9 mouse cellular contexts compared by ENCODE assay signal in genomic region chr7:127771262-127771661, GRCm38 (mm10). TPM values are rescaled to one million over a fixed set of nuclear protein-coding genes. Genes with fewer than 3 reads are reported as not detected.
DNase-seq lines count a peak whose midpoint lies in the region; ATAC-seq lines count a peak whose summit lies in the region.
"Had no signal": no experiment of that assay in that cellular context is flagged by ENCODE, and none has a peak within 500 bp of the region (broad histone marks: within the 10 kb centered on the region; RNA-seq: fewer than 3 reads in every experiment).

No protein-coding gene starts in this region.

- no peaks in the 10 kb centered on the region for H3K27me3 ChIP-seq in heart, embryonic 14.5 days (ENCODE audit: control insufficient read depth, insufficient read depth, low read length)
- no peaks in the 10 kb centered on the region for H3K27me3 ChIP-seq in neural tube, embryonic 11.5 days (ENCODE audit: control insufficient read depth, insufficient read depth, low read length)
- no peaks in the 10 kb centered on the region for H3K27me3 ChIP-seq in stomach, embryonic 14.5 days (ENCODE audit: control insufficient read depth, insufficient read depth, low read length)

- no peak overlapping the region; a peak in 1 of 4 replicates for H3K4me3 ChIP-seq in heart, embryonic 14.5 days (ENCODE audit: control insufficient read depth in 1 of 2, insufficient read depth in 1 of 2, low read depth in 1 of 2, low read length in 2 of 2)
- H3K4me3 ChIP-seq in neural tube, embryonic 11.5 days (ENCODE audit: low read depth, low read length) = no peak overlapping the region
- peak overlapping the region; percentile 62; the same call in 1 of the 2 replicates for H3K4me3 ChIP-seq in stomach, embryonic 14.5 days (ENCODE audit: low read depth, low read length)

- H3K27ac ChIP-seq in heart, embryonic 14.5 days (replicated peaks in 1 of 2; ENCODE audit: control insufficient read depth in 1 of 2, insufficient read depth in 1 of 2, low read depth in 2 of 2, low read length in 2 of 2) = no peak overlapping the region
- H3K27ac ChIP-seq in neural tube, embryonic 11.5 days (ENCODE audit: low read depth, low read length) = no peak overlapping the region
- H3K27ac ChIP-seq in stomach, embryonic 14.5 days (ENCODE audit: low read length) = no peak overlapping the region

- H3K4me1 ChIP-seq in heart, embryonic 14.5 days (ENCODE audit: control insufficient read depth in 2 of 2, insufficient read depth in 2 of 2, low read length in 2 of 2) = peaks cover 10 to 14% of the 10 kb centered on the region in 2 experiments
- peaks cover 13% of the 10 kb centered on the region for H3K4me1 ChIP-seq in neural tube, embryonic 11.5 days (ENCODE audit: control insufficient read depth, insufficient read depth, low read length)
- H3K4me1 ChIP-seq in stomach, embryonic 14.5 days (ENCODE audit: control insufficient read depth, insufficient read depth, low read length) = peaks cover 19% of the 10 kb centered on the region

- peak overlapping the region; percentile 93 for H3K4me2 ChIP-seq in heart, embryonic 14.5 days (ENCODE audit: low read length)
- 0 out of 2 replicates have a peak overlapping the region, but pooled peaks have one; percentile 4 for H3K4me2 ChIP-seq in neural tube, embryonic 11.5 days (ENCODE audit: low read depth)
- peak overlapping the region; percentile 72 for H3K4me2 ChIP-seq in stomach, embryonic 14.5 days (replicated peaks; ENCODE audit: low read depth, low read length)

- peaks cover 20% of the 10 kb centered on the region for H3K36me3 ChIP-seq in heart, embryonic 14.5 days (ENCODE audit: control insufficient read depth, insufficient read depth, low read length)
- H3K36me3 ChIP-seq in neural tube, embryonic 11.5 days (ENCODE audit: control insufficient read depth, insufficient read depth, low read length) = peaks cover 12% of the 10 kb centered on the region
- H3K36me3 ChIP-seq in stomach, embryonic 14.5 days (ENCODE audit: control insufficient read depth, insufficient read depth, low read length) = peaks cover 13% of the 10 kb centered on the region; the same call in 1 of the 2 replicates

- no peak for ATAC-seq in heart, embryonic 14.5 days (ENCODE audit: insufficient number of reproducible peaks, insufficient read depth, low FRiP score, low read depth)
- no peak for ATAC-seq in neural tube, embryonic 11.5 days (ENCODE audit: insufficient read depth, low FRiP score, low TSS enrichment)
- ATAC-seq in stomach, embryonic 14.5 days (ENCODE audit: insufficient number of reproducible peaks, insufficient read depth, low FRiP score, low read depth) = no peak
- ATAC-seq: lung, postnatal 0 days had no signal

- 67% methylated on average over 5 of the region's 5 CpGs for WGBS in heart, embryonic 14.5 days
- WGBS in neural tube, embryonic 11.5 days = 69% methylated on average over 5 of the region's 5 CpGs
- 60% methylated on average over 5 of the region's 5 CpGs for WGBS in stomach, embryonic 14.5 days

- DNase-seq in heart, adult 8-10 months (ENCODE audit: low spot score) = no peak
- DNase-seq in neural tube, embryonic 11.5 days (ENCODE audit: low spot score) = no peak
- no peak for DNase-seq in neural tube, embryonic 10.5 days (ENCODE audit: extremely low spot score, low spot score)
- peak; percentile 69 for DNase-seq in layer of hippocampus, adult 9-11 months
- no peak for DNase-seq in kidney, postnatal 4 days
- no peak for DNase-seq in lung, postnatal 25 days (ENCODE audit: low spot score)

- H3K9me3 ChIP-seq in heart, embryonic 14.5 days (ENCODE audit: control insufficient read depth, low read length) = no peaks in the 10 kb centered on the region
- no peaks in the 10 kb centered on the region for H3K9me3 ChIP-seq in neural tube, embryonic 11.5 days (ENCODE audit: control insufficient read depth, low read length)
- no peaks in the 10 kb centered on the region for H3K9me3 ChIP-seq in stomach, embryonic 14.5 days (ENCODE audit: control insufficient read depth, low read depth, low read length)

- peak overlapping the region; percentile 87; the same call in 1 of the 2 replicates for H3K9ac ChIP-seq in heart, embryonic 14.5 days (ENCODE audit: low read length)
- no peak overlapping the region for H3K9ac ChIP-seq in neural tube, embryonic 11.5 days (ENCODE audit: low read length)
- peak overlapping the region; percentile 78 for H3K9ac ChIP-seq in stomach, embryonic 14.5 days (replicated peaks; ENCODE audit: low read depth, low read length)

RNA-seq across cellular contexts. Expression of gene Orai3, which starts 1.6 kb away (rescaled TPM):
- 15.7 and 17.7 TPM in 2 replicates for polyA plus RNA-seq in heart, embryonic 14.5 days (2014; fragmentation: Nextera tagmentation; extraction: Ambion mirVana)
- 10 to 100 TPM; 20.0 to 26.6 (median 24.7) TPM for total RNA-seq in heart, adult 8-10 months (2022)
- polyA plus RNA-seq in neural tube, embryonic 11.5 days (2014; fragmentation: Nextera tagmentation; extraction: Ambion mirVana) = 5.5 and 6.5 TPM in 2 replicates
- 19.6 and 24.8 TPM in 2 replicates for polyA plus RNA-seq in stomach, embryonic 14.5 days (2014; fragmentation: Nextera tagmentation; extraction: Ambion mirVana)

RNA-seq across cellular contexts. Expression of gene Setd1a, which starts 5.2 kb away (rescaled TPM):
- 15.0 and 16.5 TPM in 2 replicates for polyA plus RNA-seq in heart, embryonic 14.5 days (2014; fragmentation: Nextera tagmentation; extraction: Ambion mirVana)
- 10 to 100 TPM; 15.4 to 23.1 (median 17.9) TPM for total RNA-seq in heart, adult 8-10 months (2022)
- polyA plus RNA-seq in neural tube, embryonic 11.5 days (2014; fragmentation: Nextera tagmentation; extraction: Ambion mirVana) = 27.2 and 28.5 TPM in 2 replicates
- polyA plus RNA-seq in stomach, embryonic 14.5 days (2014; fragmentation: Nextera tagmentation; extraction: Ambion mirVana) = 31.2 and 32.1 TPM in 2 replicates

RNA-seq across cellular contexts. Expression of gene Gm49388, which starts 14.1 kb away (rescaled TPM):
- polyA plus RNA-seq in heart, embryonic 14.5 days (2014; fragmentation: Nextera tagmentation; extraction: Ambion mirVana) = not detected in 2 replicates
- 1 to 10 TPM; 1.9 to 3.3 (median 2.7) TPM for total RNA-seq in heart, adult 8-10 months (2022)
- not detected in 2 replicates for polyA plus RNA-seq in neural tube, embryonic 11.5 days (2014; fragmentation: Nextera tagmentation; extraction: Ambion mirVana)
- polyA plus RNA-seq in stomach, embryonic 14.5 days (2014; fragmentation: Nextera tagmentation; extraction: Ambion mirVana) = not detected in 2 replicates
- polyA plus RNA-seq: lung, postnatal 0 days had no signal

RNA-seq across cellular contexts. Expression of gene Fbxl19, which starts 26.9 kb away (rescaled TPM):
- polyA plus RNA-seq in heart, embryonic 14.5 days (2014; fragmentation: Nextera tagmentation; extraction: Ambion mirVana) = 0.93 and 1.5 TPM in 2 replicates
- total RNA-seq in heart, adult 8-10 months (2022) = 1 to 10 TPM; 1.9 to 4.9 (median 3.2) TPM
- 6.7 and 7.7 TPM in 2 replicates for polyA plus RNA-seq in neural tube, embryonic 11.5 days (2014; fragmentation: Nextera tagmentation; extraction: Ambion mirVana)
- 3.9 and 6.2 TPM in 2 replicates for polyA plus RNA-seq in stomach, embryonic 14.5 days (2014; fragmentation: Nextera tagmentation; extraction: Ambion mirVana)

RNA-seq across cellular contexts. Expression of gene Hsd3b7, which starts 29.1 kb away (rescaled TPM):
- polyA plus RNA-seq in heart, embryonic 14.5 days (2014; fragmentation: Nextera tagmentation; extraction: Ambion mirVana) = 20.4 and 22.2 TPM in 2 replicates
- 10 to 100 TPM; 11.8 to 14.5 (median 12.7) TPM for total RNA-seq in heart, adult 8-10 months (2022)
- polyA plus RNA-seq in neural tube, embryonic 11.5 days (2014; fragmentation: Nextera tagmentation; extraction: Ambion mirVana) = 7.1 and 8.3 TPM in 2 replicates
- 21.1 and 22.7 TPM in 2 replicates for polyA plus RNA-seq in stomach, embryonic 14.5 days (2014; fragmentation: Nextera tagmentation; extraction: Ambion mirVana)

Comparison
In these comparisons a context has a peak if more than half of its experiments do, and no peak if none do; other contexts are left out.
1. H3K4me2 ChIP-seq: peak in every context shown above with its lines; median percentile 93 in heart, embryonic 14.5 days; 72 in stomach, embryonic 14.5 days; 4 in neural tube, embryonic 11.5 days.